Mouse (Mus musculus): Measurements from ENCODE around the gene Zfp947.
"Not testable (repeated sequence)": the region's sequence is repeated elsewhere in the genome, so short reads cannot be mapped to it uniquely, and the experiment has no call there.

The Zfp947 gene

DNA sequence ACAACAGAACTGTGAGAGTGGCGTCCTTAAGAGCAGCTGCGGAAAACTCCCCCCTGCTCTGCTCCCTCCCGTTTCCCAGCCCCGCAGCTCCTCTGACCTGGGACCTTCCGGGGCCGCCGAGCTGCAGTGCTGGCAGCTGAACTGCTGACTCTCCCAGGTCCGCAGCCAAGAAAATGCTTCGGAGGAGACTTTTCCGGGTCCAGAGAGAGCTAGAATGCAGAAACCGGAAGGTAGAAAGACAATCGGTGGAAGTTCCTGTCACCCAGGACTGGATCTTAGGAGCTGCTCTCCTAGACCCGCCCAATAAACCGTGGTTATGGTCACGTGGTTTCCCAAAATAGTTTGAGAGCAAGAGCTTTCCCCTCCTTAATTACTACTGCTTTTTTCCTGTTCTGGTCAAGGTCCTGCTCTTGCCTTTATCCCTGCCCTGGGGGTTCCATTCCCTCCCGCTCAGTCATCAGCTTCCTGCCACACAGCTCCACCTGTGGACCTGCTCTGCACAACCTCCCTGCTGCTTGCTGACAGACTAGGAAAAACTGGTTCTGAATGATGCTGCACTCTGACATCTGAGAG lies at the start of gene Zfp947:
Gene Zfp947 (minus strand): TSS at position 469 of the 573 bp plus-strand sequence.
- DNase-seq (ENCODE audit: low read depth), result peak; percentile 78

DNA sequence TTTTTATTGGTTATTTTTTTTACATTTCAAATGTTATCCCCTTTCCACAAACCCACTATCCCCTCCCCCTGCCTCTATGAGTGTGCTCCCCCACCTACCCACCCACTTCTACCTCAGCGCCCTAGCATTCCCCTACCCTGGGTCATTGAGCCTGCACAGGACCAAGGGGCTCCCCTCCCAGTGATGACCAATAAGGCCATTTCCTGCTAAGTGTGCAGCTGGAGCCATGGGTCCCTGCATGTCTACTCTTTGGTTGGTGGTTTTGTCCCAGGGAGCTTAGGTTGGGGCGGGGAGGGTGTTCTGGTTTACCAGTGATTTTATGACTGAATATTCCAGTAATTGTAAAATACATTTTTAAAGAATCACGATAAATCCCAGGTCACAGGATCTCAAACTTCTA lies 686 bp downstream of the Zfp947 start:
- DNase-seq (ENCODE audit: low read depth), result peak; percentile 19

DNA sequence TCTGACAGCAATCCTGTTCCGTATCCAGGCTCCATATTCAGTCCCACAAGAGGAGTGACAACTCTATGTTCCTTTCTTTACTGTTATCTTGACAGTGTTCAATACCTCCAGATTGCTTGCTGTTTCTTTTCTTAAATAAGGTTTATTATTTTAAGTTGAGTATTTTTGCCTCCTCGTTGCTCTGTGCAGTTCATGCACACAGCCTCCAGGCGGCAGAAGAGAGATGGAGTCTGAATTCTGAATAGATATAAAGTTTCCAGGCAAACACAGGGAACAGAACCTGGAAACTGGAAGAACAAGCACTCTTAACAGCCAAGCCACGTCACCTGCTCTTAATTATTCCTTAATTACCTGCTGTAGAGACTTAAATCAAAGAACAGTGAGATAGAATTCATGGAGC lies 12.0 kb downstream of the Zfp947 start:
- DNase-seq (ENCODE audit: low read depth), result not testable (repeated sequence)

DNA sequence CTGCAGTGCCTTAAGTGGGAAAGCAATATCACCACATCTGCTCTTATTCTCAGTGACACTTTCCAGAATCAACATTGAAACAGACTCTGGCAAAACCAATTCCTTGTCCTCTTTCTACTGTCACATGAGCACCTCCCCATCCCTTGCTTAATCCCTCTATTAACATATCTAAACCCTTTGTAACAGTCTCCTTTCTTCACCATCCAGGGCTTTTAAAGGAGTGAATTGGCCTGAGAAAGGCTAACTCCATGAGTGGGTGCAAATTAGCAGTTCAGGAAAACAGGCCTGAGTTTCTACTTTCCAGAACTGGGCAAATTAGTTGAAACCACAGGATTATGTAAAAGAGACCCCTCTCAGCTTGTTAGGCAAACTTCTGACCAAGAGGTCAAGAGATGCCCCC lies 47.2 kb downstream of the Zfp947 start:
- DNase-seq (ENCODE audit: low read depth), result no peak

Data from 416B (cell line).